Mouse (Mus musculus): Measurements from ENCODE around the gene Txndc15.

DNA sequence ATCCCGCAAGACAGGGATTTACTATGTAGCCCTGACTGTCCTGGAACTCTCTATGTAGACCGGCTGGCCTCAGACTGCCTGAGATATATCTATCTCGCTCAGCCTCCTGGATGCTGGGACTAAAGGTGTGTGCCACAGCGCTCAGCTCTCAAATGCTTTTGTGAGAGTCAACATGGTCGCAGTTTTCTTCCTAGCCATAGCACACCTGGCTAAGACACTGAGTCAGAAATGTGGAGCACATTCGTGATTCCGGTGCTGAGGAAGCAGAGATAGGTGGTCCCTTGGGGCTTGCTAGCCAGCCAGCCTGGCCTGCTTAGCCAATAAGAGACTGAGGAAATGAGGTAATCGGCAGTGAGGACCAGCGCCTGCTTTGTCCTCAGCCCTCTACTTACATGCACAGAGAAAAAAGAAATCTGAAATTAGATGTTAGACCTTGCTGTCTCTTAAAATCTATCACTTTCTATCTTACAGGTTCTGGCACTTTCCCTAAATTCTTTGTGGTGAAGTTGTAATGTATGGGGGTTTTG is 28.3 kb upstream of the Txndc15 start:
- no peak for TF ChIP-seq POLR2A (IDR thresholded peaks at IDR 0.05; ENCODE audit: borderline replicate concordance, low read depth, low read length)
- no peak for TF ChIP-seq CTCF (IDR thresholded peaks at IDR 0.05; ENCODE audit: low read depth, low read length)
